11 mouse cellular contexts compared by ENCODE assay signal in genomic region chr2:164457942-164458341, GRCm38 (mm10). TPM values are rescaled to one million over a fixed set of nuclear protein-coding genes. Genes with fewer than 3 reads are reported as not detected.
DNase-seq lines count a peak whose midpoint lies in the region; ATAC-seq lines count a peak whose summit lies in the region.
"Had no signal": no experiment of that assay in that cellular context is flagged by ENCODE, and none has a peak within 500 bp of the region (broad histone marks: within the 10 kb centered on the region; RNA-seq: fewer than 3 reads in every experiment).

No protein-coding gene starts in this region.

- no peak for ATAC-seq in liver, embryonic 11.5 days (replicated peaks; ENCODE audit: low FRiP score)
- ATAC-seq: forebrain, embryonic 16.5 days had no signal

- DNase-seq in ZHBTc4 (ENCODE audit: low read depth, low spot score), result peak; percentile 62
- peak; percentile 87 for DNase-seq in kidney, adult 11 months
- no peak for DNase-seq in liver, embryonic 11.5 days (ENCODE audit: low spot score)
- DNase-seq in lung, postnatal 4 days, result peak; percentile 59 to 64
- no peak for DNase-seq in c-Kit-positive CD71-positive TER-119-positive erythroid progenitor cells, embryonic 14.5 days (ENCODE audit: low spot score)
- no peak for DNase-seq in spleen, adult 18-20 months
- DNase-seq in ovary, postnatal 36 days (ENCODE audit: low spot score), result no peak
- DNase-seq: layer of hippocampus, adult 9-11 months had no signal

- 47% methylated on average over 7 of the region's 7 CpGs for WGBS in liver, embryonic 11.5 days

- H3K27me3 ChIP-seq in liver, embryonic 11.5 days (replicated peaks; ENCODE audit: control insufficient read depth, insufficient read depth, low read length), result no peaks in the 10 kb centered on the region; the same call in 1 of the 2 replicates
- H3K27me3 ChIP-seq: heart, embryonic 15.5 days had no signal

- H3K9ac ChIP-seq in liver, embryonic 11.5 days (ENCODE audit: low read depth, low read length), result no peak overlapping the region
- H3K9ac ChIP-seq: heart, embryonic 15.5 days had no signal

- H3K4me3 ChIP-seq in liver, embryonic 11.5 days (ENCODE audit: low read depth, low read length), result no peak overlapping the region
- H3K4me3 ChIP-seq: heart, embryonic 15.5 days had no signal

- H3K27ac ChIP-seq in liver, embryonic 11.5 days (ENCODE audit: low read depth, low read length), result peak overlapping the region; percentile 30; the same call in 1 of the 2 replicates
- H3K27ac ChIP-seq: heart, embryonic 15.5 days had no signal

- no peaks in the 10 kb centered on the region for H3K9me3 ChIP-seq in liver, embryonic 11.5 days (ENCODE audit: control insufficient read depth, low read length)
- H3K9me3 ChIP-seq: heart, embryonic 15.5 days had no signal

- H3K4me1 ChIP-seq in liver, embryonic 11.5 days (replicated peaks; ENCODE audit: control insufficient read depth, insufficient read depth, low read length), result peaks cover 11% of the 10 kb centered on the region; the same call in 1 of the 2 replicates

- no peak overlapping the region for H3K4me2 ChIP-seq in liver, embryonic 11.5 days
- H3K4me2 ChIP-seq: heart, embryonic 15.5 days had no signal

- no peaks in the 10 kb centered on the region for H3K36me3 ChIP-seq in liver, embryonic 11.5 days (ENCODE audit: control insufficient read depth, insufficient read depth, low read length)
- H3K36me3 ChIP-seq: heart, embryonic 15.5 days had no signal

RNA-seq across cellular contexts. Expression of gene Sys1, which starts 1.2 kb away (rescaled TPM):
- 49.1 and 52.8 TPM in 2 replicates for polyA plus RNA-seq in liver, embryonic 11.5 days (2014; fragmentation: Nextera tagmentation; extraction: Ambion mirVana)

RNA-seq across cellular contexts. Expression of gene Gm20458, which starts 2.8 kb away (rescaled TPM):
- polyA plus RNA-seq in liver, embryonic 11.5 days (2014; fragmentation: Nextera tagmentation; extraction: Ambion mirVana), result 4.4 and 7.4 TPM in 2 replicates

RNA-seq across cellular contexts. Expression of gene Sdc4, which starts 14.3 kb away (rescaled TPM):
- 38.9 and 39.2 TPM in 2 replicates for polyA plus RNA-seq in liver, embryonic 11.5 days (2014; fragmentation: Nextera tagmentation; extraction: Ambion mirVana)

RNA-seq across cellular contexts. Expression of gene Trp53tg5, which starts 15.6 kb away (rescaled TPM):
- polyA plus RNA-seq in liver, embryonic 11.5 days (2014; fragmentation: Nextera tagmentation; extraction: Ambion mirVana), result not detected in 2 replicates
- polyA plus RNA-seq: brain, embryonic 14.5 days; forebrain, embryonic 16.5 days; heart, embryonic 15.5 days had no signal

RNA-seq across cellular contexts. Expression of gene Dbndd2, which starts 28.0 kb away (rescaled TPM):
- polyA plus RNA-seq in liver, embryonic 11.5 days (2014; fragmentation: Nextera tagmentation; extraction: Ambion mirVana), result 2.1 TPM in 2 replicates

Comparison
In these comparisons a context has a peak if more than half of its experiments do, and no peak if none do; other contexts are left out.
1. DNase-seq: peak in ZHBTc4 (single experiment), kidney, adult 11 months (single experiment) and lung, postnatal 4 days (2 of 2); none in liver, embryonic 11.5 days (single experiment), c-Kit-positive CD71-positive TER-119-positive erythroid progenitor cells, embryonic 14.5 days (single experiment), spleen, adult 18-20 months (0 of 2) and ovary, postnatal 36 days (single experiment).